Mouse (Mus musculus) neural tube, embryonic 13.5 days (tissue): ENCODE data around the gene Cavin2. TPM values are rescaled to one million over a fixed set of nuclear protein-coding genes. Genes with fewer than 3 reads are reported as not detected.

Source experiments
- ATAC-seq: fragments of 200-750 bp; cut with Nextera tagmentation; 2 replicates; pipeline ENCODE4 v1.8.0; 2017; ENCODE audit warnings: low read depth, mild to moderate bottlenecking, moderate TSS enrichment, moderate library complexity
- H3K27ac ChIP-seq: fragments of 300-500 bp; sonication (generic); replicated peaks from 2 replicates; pipeline ENCODE4 v1.5.1; 2015; ENCODE audit warnings: moderate library complexity, mild to moderate bottlenecking, inconsistent platforms
- H3K27me3 ChIP-seq: fragments of 300-500 bp; sonication (generic); 2 replicates; pipeline ENCODE4 v1.6.1; 2015; ENCODE audit warnings: mild to moderate bottlenecking, inconsistent platforms
- H3K36me3 ChIP-seq: fragments of 300-500 bp; sonication (generic); 2 replicates; pipeline ENCODE4 v1.6.1; 2015; ENCODE audit warnings: mild to moderate bottlenecking, inconsistent platforms
- H3K4me1 ChIP-seq: fragments of 300-500 bp; sonication (generic); replicated peaks from 2 replicates; pipeline ENCODE4 v1.6.1; 2015; ENCODE audit warnings: inconsistent platforms
- H3K4me2 ChIP-seq: fragments of 300-500 bp; sonication (generic); 2 replicates; pipeline ENCODE4 v1.6.1; 2015; ENCODE audit warnings: inconsistent platforms, mild to moderate bottlenecking, moderate library complexity
- H3K4me3 ChIP-seq: fragments of 300-500 bp; sonication (generic); 2 replicates; pipeline ENCODE4 v1.5.1; 2015; ENCODE audit warnings: mild to moderate bottlenecking, inconsistent platforms
- H3K9ac ChIP-seq: fragments of 300-500 bp; sonication (generic); 2 replicates; pipeline ENCODE4 v1.6.1; 2015; ENCODE audit warnings: moderate library complexity, mild to moderate bottlenecking, inconsistent platforms
- H3K9me3 ChIP-seq: fragments of 300-500 bp; sonication (generic); 2 replicates; pipeline ENCODE4 v1.6.1; 2016; ENCODE audit warnings: inconsistent platforms
- WGBS: fragments of 180-500 bp; shearing (Covaris S2); methylation state at CpG from one replicate; pipeline ENCODE4 v1.1.7; 2015; 5-methylcytosine and 5-hydroxymethylcytosine counted together
- polyA plus RNA-seq: library from polyadenylated mRNA; unstranded; fragments of >200 nt; fragmentation: Nextera tagmentation; extraction: Ambion mirVana; gene quantifications from 2 replicates; pipeline ENCODE4 v1.2.1, GENCODE M21; 2015

The Cavin2 gene
- polyA plus RNA-seq, 1 experiment from 2014 or later: 9.7 TPM

DNA sequence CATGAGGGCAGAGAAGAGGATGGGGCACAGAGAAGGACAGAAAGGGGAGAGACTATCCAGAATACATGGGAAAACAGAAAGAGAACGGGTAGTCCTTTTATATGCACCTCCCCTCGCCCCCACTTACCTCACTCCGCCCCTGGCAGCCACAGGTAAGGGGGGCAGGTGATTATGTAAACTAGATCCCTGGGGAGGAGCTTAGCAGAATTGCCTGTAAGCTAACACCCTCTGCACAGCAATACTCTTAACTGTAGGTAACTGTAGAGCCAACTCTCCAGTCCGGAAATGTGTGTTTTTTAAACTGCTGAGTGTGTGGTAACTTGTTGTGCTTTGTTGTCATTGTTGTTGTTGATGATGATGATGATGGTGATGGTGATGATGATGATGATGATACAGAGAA is 17.1 kb upstream of the Cavin2 start:
- no peak overlapping the region for H3K27ac ChIP-seq
- no peaks in the 10 kb centered on the region for H3K9me3 ChIP-seq
- no peak overlapping the region for H3K9ac ChIP-seq
- no peaks in the 10 kb centered on the region for H3K36me3 ChIP-seq
- ATAC-seq: no peak
- peaks cover 27% of the 10 kb centered on the region for H3K4me1 ChIP-seq
- 58% methylated on average over 4 of the region's 4 CpGs for WGBS
- no peak overlapping the region for H3K4me3 ChIP-seq
- no peaks in the 10 kb centered on the region for H3K27me3 ChIP-seq
- no peak overlapping the region for H3K4me2 ChIP-seq

DNA sequence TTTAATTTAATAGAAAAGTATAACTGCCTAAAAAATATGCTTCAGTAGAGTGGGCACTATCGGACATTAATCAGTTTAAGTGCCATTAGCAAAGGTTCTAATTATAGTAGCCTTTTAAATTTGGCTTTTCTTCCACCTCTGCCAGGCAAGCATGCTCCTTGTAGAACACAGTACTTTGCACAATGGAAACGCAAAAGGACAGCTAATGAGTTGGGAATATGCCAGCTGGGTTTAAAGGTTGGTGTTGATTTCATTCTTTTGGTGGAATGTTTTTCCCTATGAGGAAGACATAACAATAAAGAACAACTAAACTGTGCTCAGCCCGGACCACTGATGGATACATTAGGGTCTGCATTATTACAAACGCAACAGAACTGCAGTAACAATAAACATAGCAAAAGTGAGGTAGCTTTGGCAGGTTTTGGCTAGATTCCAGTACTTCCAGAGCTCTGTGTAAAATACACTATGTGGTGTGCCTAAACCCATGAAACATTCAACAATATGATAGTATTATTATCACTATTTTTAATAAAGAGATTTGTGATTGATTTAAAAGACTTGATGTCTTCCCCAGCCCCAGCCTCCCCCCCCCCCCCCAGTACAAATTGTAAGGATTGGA is 16.2 kb upstream of the Cavin2 start:
- Histone ChIP-seq H3K4me2 (no peak overlapping the region), H3K4me1 (peaks cover 20% of the 10 kb centered on the region), H3K9ac (no peak overlapping the region), H3K36me3 (no peaks in the 10 kb centered on the region), H3K27me3 (no peaks in the 10 kb centered on the region), H3K27ac (no peak overlapping the region), H3K9me3 (no peaks in the 10 kb centered on the region), H3K4me3 (no peak overlapping the region)
- 0 out of 2 replicates have a peak, but pooled peaks have one; percentile 32 for ATAC-seq
- WGBS: 55% methylated on average over 4 of the region's 4 CpGs

DNA sequence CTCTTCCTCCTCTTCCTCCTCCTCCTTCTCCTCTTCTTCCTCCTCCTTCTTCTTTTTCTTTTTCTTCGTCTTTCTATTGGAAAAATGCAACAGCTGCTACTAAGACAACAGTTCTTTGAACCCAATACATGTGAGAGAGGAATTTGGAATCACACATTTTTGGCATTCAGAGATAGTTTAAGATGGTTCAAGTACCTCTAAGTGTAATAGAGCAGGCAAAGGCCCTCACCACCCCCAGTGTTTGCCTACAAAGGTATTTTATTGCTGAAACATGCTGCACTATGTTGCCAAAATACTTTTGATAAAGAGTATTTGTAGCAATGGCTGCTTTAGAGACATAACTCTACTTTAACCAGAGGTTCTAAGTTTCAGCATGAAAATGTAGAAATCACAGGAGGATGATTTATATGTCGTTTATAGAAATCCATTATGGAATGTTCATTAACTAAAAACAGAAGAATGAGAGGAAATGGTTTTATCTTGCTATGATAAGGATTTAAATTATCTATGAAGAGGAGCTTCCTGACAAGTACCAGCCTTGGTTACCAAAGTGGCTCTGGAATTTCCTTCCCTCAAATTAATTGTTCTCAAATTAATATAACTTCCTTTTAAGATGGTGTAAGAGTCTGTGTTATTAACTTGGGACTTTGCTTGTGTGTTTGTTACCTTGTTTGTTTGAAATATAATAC is 10.9 kb upstream of the Cavin2 start:
- H3K27ac ChIP-seq: no peak overlapping the region
- no peak overlapping the region for H3K4me2 ChIP-seq
- no peaks in the 10 kb centered on the region for H3K27me3 ChIP-seq
- H3K9me3 ChIP-seq: no peaks in the 10 kb centered on the region
- H3K4me1 ChIP-seq: peaks cover 8% of the 10 kb centered on the region
- no peak overlapping the region for H3K4me3 ChIP-seq
- 78% methylated on average over 2 of the region's 2 CpGs for WGBS
- H3K36me3 ChIP-seq: no peaks in the 10 kb centered on the region
- H3K9ac ChIP-seq: no peak overlapping the region
- ATAC-seq: no peak

DNA sequence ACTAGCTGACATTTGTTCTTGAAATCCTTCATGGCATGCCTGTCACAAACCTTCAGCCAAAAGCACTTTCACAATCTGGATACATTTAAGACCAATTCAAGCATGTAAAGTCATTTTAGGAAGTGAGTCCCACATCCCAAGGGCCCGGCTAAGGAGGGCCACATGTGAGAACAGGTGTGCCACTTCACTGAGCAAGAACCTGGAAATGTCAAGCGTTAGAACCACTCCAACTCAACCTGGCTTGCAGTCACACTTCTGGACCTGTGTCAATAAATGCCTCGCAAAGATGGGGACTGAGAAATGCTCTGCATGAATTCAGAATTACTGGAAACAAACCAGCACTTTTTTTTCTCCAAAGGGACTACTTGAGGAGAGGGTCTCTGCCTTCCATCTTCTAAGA is 725 bp upstream of the Cavin2 start:
- WGBS: 80% methylated on average over 3 of the region's 3 CpGs
- H3K27ac ChIP-seq: no peak overlapping the region
- H3K4me1 ChIP-seq: peaks cover 20% of the 10 kb centered on the region
- no peaks in the 10 kb centered on the region for H3K9me3 ChIP-seq
- H3K36me3 ChIP-seq: no peaks in the 10 kb centered on the region
- no peak for ATAC-seq
- H3K9ac ChIP-seq: no peak overlapping the region
- no peak overlapping the region for H3K4me3 ChIP-seq
- H3K27me3 ChIP-seq: no peaks in the 10 kb centered on the region
- no peak overlapping the region for H3K4me2 ChIP-seq

DNA sequence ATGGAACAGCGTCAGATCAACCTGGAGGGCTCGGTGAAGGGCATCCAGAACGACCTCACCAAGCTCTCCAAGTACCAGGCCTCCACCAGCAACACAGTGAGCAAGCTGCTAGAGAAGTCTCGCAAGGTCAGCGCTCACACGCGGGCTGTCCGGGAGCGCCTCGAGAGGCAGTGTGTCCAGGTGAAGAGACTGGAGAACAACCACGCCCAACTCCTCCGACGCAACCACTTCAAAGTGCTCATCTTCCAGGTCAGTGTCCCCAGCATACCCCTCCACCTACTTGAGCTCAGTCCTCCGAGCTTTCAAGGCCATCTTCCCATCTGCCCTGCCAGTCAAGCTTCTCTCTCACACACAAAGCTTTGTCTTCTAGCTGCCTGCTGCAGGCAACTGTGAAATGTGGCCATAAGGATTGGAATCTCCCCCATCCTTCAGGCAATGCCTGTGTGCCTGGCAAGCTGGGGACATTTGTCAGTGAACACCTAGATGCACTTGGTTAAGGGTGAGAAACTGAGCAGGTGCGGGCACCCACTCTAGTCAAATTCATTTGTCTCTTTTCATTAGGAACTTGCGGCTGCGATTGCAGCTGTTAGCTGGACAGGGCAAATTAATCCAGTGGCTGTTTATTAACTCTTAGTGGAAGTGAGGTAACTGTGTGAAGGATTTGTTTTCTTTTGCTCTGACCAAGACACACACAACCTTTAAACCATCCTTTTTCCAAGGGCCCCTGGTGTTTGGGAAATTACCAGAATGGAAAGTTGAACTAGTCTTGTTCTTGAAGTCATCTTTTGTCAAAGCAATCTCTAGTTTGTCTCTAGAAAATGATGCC is 907 bp downstream of the Cavin2 start:
- Histone ChIP-seq H3K9ac (no peak overlapping the region), H3K27ac (peak overlapping the region; percentile 52; the same call in 1 of the 2 replicates), H3K4me1 (peaks cover 20% of the 10 kb centered on the region), H3K4me3 (no peak overlapping the region), H3K36me3 (no peaks in the 10 kb centered on the region), H3K27me3 (no peaks in the 10 kb centered on the region), H3K9me3 (no peaks in the 10 kb centered on the region), H3K4me2 (peak overlapping the region; percentile 21)
- WGBS: 85% methylated on average over 17 of the region's 17 CpGs
- peak; percentile 48; the same call in 1 of the 2 replicates for ATAC-seq

DNA sequence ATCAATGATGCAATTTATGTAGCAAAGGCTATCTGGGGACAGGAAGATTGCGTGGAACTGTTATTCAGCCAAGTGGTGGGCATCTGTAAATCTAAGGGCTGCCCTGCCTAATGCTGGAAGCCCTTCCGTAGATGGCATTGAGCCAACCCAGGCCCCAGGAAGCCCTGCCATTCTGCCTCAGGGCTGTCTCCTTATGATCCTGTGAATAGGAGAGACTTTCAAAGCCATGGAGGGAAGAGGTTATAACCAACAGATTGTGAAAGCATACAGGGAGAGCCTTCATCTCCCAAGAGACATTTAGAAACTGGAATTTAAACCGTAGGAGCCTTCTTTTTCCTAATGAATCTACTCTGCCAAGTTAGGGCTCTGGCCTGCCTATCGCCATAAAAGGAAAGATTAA is 1.7 kb downstream of the Cavin2 start:
- Histone ChIP-seq H3K4me3 (no peak overlapping the region), H3K36me3 (no peaks in the 10 kb centered on the region), H3K9me3 (no peaks in the 10 kb centered on the region), H3K9ac (no peak overlapping the region), H3K27ac (peak overlapping the region; percentile 52), H3K4me2 (no peak overlapping the region), H3K27me3 (no peaks in the 10 kb centered on the region), H3K4me1 (peaks cover 20% of the 10 kb centered on the region)
- WGBS: 28% methylated on average over 4 of the region's 4 CpGs
- peak; percentile 85 for ATAC-seq

DNA sequence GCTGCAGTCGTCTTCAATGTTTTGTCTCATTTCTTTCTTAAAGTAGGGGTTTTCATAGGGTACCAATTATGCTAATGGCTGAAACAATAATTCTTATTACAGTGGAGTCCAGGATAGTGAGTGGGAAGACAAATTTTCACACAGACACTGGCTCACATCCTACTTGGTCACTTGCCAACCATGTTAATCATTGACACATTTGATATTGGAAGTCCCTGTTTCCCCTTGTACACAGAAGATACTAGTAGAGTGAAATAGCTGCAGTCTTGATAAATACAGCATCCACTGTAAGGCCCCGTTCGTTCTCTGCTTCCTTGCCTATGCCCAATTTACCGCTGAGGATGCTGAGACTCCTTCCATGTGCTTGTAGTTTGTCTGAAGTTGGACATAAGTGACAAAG is 3.4 kb downstream of the Cavin2 start:
- Histone ChIP-seq H3K9me3 (no peaks in the 10 kb centered on the region), H3K4me3 (no peak overlapping the region), H3K27me3 (no peaks in the 10 kb centered on the region), H3K4me1 (peaks cover 20% of the 10 kb centered on the region), H3K27ac (no peak overlapping the region), H3K36me3 (no peaks in the 10 kb centered on the region), H3K4me2 (no peak overlapping the region), H3K9ac (no peak overlapping the region)
- ATAC-seq: no peak
- 89% methylated on average over 4 of the region's 4 CpGs for WGBS

DNA sequence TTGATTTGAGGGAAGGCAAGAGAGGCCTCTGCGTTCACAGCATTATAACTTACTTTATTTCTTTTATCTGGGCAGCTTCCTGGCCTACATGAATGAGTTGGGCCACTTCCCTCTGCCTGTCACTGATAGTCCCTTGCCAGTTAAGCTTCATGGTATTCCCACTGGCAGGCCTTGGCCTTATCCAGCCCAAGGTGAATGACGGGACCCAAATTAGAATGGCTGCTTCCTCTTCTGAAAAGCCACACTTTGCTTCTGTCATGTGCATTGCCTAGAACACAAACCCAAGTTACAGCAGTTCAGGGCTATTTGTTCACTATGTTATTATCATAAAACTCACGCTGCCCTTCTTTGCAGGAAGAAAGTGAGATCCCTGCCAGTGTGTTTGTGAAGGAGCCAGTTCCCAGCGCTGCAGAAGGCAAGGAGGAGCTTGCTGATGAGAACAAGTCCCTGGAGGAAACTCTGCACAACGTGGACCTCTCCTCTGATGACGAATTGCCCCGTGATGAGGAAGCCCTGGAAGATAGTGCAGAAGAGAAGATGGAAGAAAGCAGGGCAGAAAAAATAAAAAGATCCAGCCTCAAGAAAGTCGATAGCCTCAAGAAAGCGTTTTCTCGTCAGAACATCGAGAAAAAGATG is 11.5 kb downstream of the Cavin2 start:
- Histone ChIP-seq H3K9me3 (no peaks in the 10 kb centered on the region), H3K4me2 (no peak overlapping the region), H3K9ac (no peak overlapping the region), H3K4me3 (no peak overlapping the region), H3K36me3 (no peaks in the 10 kb centered on the region), H3K27ac (no peak overlapping the region), H3K4me1 (no peaks in the 10 kb centered on the region), H3K27me3 (no peaks in the 10 kb centered on the region)
- WGBS: 81% methylated on average over 11 of the region's 11 CpGs
- ATAC-seq: no peak

DNA sequence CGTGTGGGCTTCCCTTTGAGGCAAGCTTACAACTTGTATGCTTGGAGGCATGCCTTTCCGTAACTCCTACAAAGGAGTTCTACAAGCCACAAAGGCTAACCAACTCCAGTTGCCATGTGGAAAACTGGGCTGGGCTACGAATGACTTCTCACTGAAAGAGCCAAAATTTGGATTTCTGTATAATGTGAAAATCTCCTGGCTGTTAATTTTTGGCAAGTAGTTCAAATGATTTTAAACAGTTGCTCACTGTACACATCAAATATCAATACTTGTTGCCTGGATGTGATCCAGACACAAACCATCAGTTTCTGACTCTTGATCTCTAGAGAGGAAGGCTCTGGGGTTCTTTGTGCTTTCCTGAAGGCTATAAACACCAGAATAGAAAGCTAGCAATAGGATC is 18.1 kb downstream of the Cavin2 start:
- no peak overlapping the region for H3K4me3 ChIP-seq
- H3K4me1 ChIP-seq: no peaks in the 10 kb centered on the region
- H3K27ac ChIP-seq: no peak overlapping the region
- no peak for ATAC-seq
- no peaks in the 10 kb centered on the region for H3K27me3 ChIP-seq
- WGBS: 84% methylated on average over 3 of the region's 3 CpGs
- no peak overlapping the region for H3K4me2 ChIP-seq
- no peak overlapping the region for H3K9ac ChIP-seq
- H3K36me3 ChIP-seq: no peaks in the 10 kb centered on the region
- no peaks in the 10 kb centered on the region for H3K9me3 ChIP-seq

DNA sequence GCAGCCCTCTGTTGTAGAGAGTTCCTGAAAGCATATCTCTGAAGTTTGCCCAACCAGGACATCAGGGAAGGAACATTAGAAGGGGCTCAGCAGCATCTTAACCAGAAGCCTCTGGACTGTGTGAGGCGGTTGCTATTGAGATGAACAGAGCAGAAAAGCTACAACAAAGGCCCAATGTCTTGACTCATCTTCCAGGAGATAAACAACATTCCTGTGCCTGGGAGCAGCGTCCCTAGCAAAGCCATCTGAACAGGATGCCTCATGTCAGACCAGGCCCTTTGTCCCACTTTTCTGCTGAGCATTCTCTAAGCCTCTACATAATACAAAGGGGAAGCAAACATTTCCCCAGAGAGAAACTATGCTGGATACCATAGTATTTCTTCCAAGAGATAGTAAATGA is 26.6 kb downstream of the Cavin2 start:
- H3K9me3 ChIP-seq: no peaks in the 10 kb centered on the region
- no peaks in the 10 kb centered on the region for H3K36me3 ChIP-seq
- no peak overlapping the region for H3K9ac ChIP-seq
- no peak overlapping the region for H3K4me3 ChIP-seq
- 49% methylated on average over 2 of the region's 2 CpGs for WGBS
- no peaks in the 10 kb centered on the region for H3K4me1 ChIP-seq
- no peak for ATAC-seq
- H3K27ac ChIP-seq: no peak overlapping the region
- no peaks in the 10 kb centered on the region for H3K27me3 ChIP-seq
- no peak overlapping the region for H3K4me2 ChIP-seq

DNA sequence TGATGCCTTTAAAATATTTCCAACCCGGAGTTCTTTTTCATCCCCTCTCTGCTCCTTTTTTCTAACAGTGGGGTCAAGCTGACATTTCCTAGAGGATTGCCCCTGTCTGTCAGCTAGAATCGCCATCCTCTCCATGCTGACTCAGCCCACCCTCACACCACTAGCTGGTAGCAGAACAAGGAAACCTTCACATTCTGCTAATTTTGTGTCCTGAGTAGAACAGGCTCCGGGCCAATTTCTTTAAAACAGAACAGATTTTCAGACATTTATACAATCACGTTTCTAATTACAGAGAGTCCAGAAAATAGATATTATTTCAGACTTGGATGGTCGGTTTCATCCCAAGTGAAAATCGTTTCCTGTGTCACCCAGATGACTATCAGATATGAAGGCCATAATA is 34.6 kb downstream of the Cavin2 start:
- H3K9me3 ChIP-seq: no peaks in the 10 kb centered on the region
- H3K27ac ChIP-seq: no peak overlapping the region
- H3K4me3 ChIP-seq: no peak overlapping the region
- H3K27me3 ChIP-seq: no peaks in the 10 kb centered on the region
- 86% methylated on average over 6 of the region's 6 CpGs for WGBS
- no peak for ATAC-seq
- H3K4me1 ChIP-seq: no peaks in the 10 kb centered on the region
- H3K9ac ChIP-seq: no peak overlapping the region
- no peak overlapping the region for H3K4me2 ChIP-seq
- H3K36me3 ChIP-seq: no peaks in the 10 kb centered on the region

DNA sequence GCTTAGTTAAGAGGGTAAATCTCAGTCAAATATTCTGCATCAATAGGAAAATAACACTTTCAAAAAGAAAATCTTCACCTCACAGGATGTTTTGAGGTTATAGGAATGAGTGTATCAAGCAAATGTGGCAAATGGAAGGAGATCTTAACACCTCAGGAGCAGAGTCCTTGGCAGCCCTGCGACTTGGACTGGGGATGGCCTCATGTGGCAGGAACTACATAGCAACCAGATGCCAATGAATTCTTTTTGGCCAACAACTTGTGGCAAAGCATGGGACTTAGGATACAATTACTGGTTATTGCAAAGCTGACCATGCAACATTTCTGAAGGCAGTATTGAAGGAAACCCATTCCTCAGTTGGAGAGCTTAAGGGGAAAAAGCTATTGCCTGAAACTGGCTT is 39.6 kb downstream of the Cavin2 start:
- Histone ChIP-seq H3K9me3 (no peaks in the 10 kb centered on the region), H3K27me3 (no peaks in the 10 kb centered on the region), H3K4me3 (no peak overlapping the region), H3K4me1 (peaks cover 23% of the 10 kb centered on the region), H3K27ac (no peak overlapping the region), H3K9ac (no peak overlapping the region), H3K4me2 (no peak overlapping the region), H3K36me3 (no peaks in the 10 kb centered on the region)
- 97% methylated on average over 1 of the region's 1 CpGs for WGBS
- no peak for ATAC-seq
